Mouse (Mus musculus): ENCODE measurements around the gene Cyp8b1. TPM values are rescaled to one million over a fixed set of nuclear protein-coding genes. Genes with fewer than 3 reads are reported as not detected.

The Cyp8b1 gene
- polyA plus RNA-seq, 1 experiment from 2014 or later: not detected

- no peak overlapping the region for H3K4me3 ChIP-seq
- 79% methylated on average over 5 of the region's 5 CpGs for WGBS
- no peak overlapping the region for H3K4me2 ChIP-seq
- no peaks in the 10 kb centered on the region for H3K27me3 ChIP-seq
- H3K9me3 ChIP-seq (replicated peaks): no peaks in the 10 kb centered on the region
- H3K36me3 ChIP-seq (ENCODE audit: poor library complexity, severe bottlenecking): no peaks in the 10 kb centered on the region
- H3K9ac ChIP-seq: no peak overlapping the region
- no peak overlapping the region for H3K27ac ChIP-seq
- no peaks in the 10 kb centered on the region for H3K4me1 ChIP-seq
- no peak for ATAC-seq
Measured at GRCm38 (mm10) chr9:121900282-121900855, 15.7 kb downstream of the Cyp8b1 start.

GRCm38 (mm10) chr9:121899306-121899705, 16.8 kb downstream of the Cyp8b1 start:
- H3K9me3 ChIP-seq (replicated peaks): no peaks in the 10 kb centered on the region
- no peaks in the 10 kb centered on the region for H3K4me1 ChIP-seq
- ATAC-seq: no peak
- WGBS: 75% methylated on average over 6 of the region's 6 CpGs
- no peaks in the 10 kb centered on the region for H3K36me3 ChIP-seq (ENCODE audit: poor library complexity, severe bottlenecking)
- H3K27ac ChIP-seq: no peak overlapping the region
- no peak overlapping the region for H3K4me2 ChIP-seq
- H3K9ac ChIP-seq: no peak overlapping the region
- no peak overlapping the region for H3K4me3 ChIP-seq
- H3K27me3 ChIP-seq: no peaks in the 10 kb centered on the region

DNA sequence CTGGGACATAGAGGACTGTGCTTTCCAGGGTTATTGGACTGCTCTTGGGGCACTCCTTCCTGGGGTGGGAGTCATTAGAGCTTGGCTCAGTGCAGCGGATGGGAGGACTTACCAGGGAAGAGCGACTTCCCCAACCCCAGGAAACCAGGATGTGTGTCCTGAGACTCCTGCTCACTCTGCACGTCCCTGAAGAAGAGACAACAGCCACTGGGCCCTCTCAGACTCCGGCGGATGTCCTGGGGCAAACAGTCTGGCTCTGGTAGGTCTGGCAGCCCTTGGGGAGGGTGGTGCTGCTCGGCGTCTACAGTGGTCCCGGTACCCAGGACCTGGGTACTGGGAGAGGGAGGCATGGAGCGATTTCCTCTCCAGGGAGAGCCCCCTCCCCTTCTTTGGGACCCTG, 17.9 kb downstream of the Cyp8b1 start, which contains the start of gene Ackr2:
TSS of gene Ackr2 (plus strand) at position 111 of the 400 bp plus-strand sequence.
- Histone ChIP-seq H3K36me3 (ENCODE audit: poor library complexity, severe bottlenecking) (no peaks in the 10 kb centered on the region), H3K27me3 (no peaks in the 10 kb centered on the region), H3K9me3 (replicated peaks) (no peaks in the 10 kb centered on the region), H3K4me1 (no peaks in the 10 kb centered on the region), H3K4me3 (no peak within 1 kb of the TSS), H3K4me2 (no peak within 1 kb of the TSS), H3K9ac (no peak within 1 kb of the TSS), H3K27ac (no peak within 1 kb of the TSS)
- ATAC-seq: no peak
- 70% methylated on average over 6 of the region's 9 CpGs for WGBS

GRCm38 (mm10) chr9:121896820-121897219, 19.3 kb downstream of the Cyp8b1 start:
- ATAC-seq: no peak
- H3K27ac ChIP-seq: no peak overlapping the region

DNA sequence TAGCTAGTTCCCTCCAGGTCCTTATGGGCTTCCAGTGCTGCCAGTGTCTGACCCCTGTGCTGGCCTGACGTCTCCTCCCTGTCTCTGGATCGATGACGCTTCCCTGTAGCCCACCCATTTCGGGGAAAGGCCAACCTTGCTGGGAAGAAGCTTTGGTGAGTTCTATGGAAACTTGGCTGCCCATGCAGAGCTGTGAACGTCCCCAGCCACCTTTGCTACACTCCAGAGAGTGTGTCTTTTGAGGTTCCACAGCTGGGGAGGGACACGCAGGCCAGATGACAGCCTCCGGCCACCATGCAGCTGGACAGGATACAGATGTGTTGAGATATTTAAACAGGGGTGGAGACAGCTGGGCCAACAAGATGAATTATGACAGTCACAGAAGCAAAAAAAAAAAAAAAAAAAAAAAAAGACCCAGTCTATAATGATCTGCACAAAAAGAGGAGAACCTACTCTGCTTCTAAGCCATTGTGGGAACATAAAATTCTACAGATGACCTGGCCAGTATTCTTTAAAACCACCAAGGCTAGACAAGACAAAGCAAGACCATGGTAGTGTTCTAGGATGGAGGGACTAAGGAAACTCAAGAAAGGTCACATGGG, 20.6 kb downstream of the Cyp8b1 start:
- 84% methylated on average over 7 of the region's 7 CpGs for WGBS
- Histone ChIP-seq H3K27me3 (no peaks in the 10 kb centered on the region), H3K36me3 (ENCODE audit: poor library complexity, severe bottlenecking) (no peaks in the 10 kb centered on the region), H3K4me2 (no peak overlapping the region), H3K4me3 (no peak overlapping the region), H3K9me3 (replicated peaks) (no peaks in the 10 kb centered on the region), H3K27ac (no peak overlapping the region), H3K9ac (no peak overlapping the region), H3K4me1 (peaks cover 2% of the 10 kb centered on the region; the same call in 1 of the 2 replicates)
- no peak for ATAC-seq

More at GRCm38 (mm10) chr9:121896820-121897219, 19.3 kb downstream of the Cyp8b1 start:
- Histone ChIP-seq H3K9me3 (replicated peaks) (no peaks in the 10 kb centered on the region), H3K4me2 (no peak overlapping the region), H3K4me3 (no peak overlapping the region), H3K9ac (no peak overlapping the region), H3K4me1 (no peaks in the 10 kb centered on the region), H3K36me3 (ENCODE audit: poor library complexity, severe bottlenecking) (no peaks in the 10 kb centered on the region), H3K27me3 (no peaks in the 10 kb centered on the region)
- WGBS: 92% methylated on average over 4 of the region's 4 CpGs

GRCm38 (mm10) chr9:121894447-121894846, 21.7 kb downstream of the Cyp8b1 start:
- peaks cover 4% of the 10 kb centered on the region; the same call in 1 of the 2 replicates for H3K4me1 ChIP-seq
- no peak for ATAC-seq
- no peaks in the 10 kb centered on the region for H3K9me3 ChIP-seq (replicated peaks)
- H3K4me2 ChIP-seq: no peak overlapping the region
- WGBS: 79% methylated on average over 7 of the region's 7 CpGs
- no peak overlapping the region for H3K4me3 ChIP-seq
- H3K9ac ChIP-seq: no peak overlapping the region
- H3K36me3 ChIP-seq (ENCODE audit: poor library complexity, severe bottlenecking): no peaks in the 10 kb centered on the region
- H3K27me3 ChIP-seq: no peaks in the 10 kb centered on the region
- no peak overlapping the region for H3K27ac ChIP-seq

DNA sequence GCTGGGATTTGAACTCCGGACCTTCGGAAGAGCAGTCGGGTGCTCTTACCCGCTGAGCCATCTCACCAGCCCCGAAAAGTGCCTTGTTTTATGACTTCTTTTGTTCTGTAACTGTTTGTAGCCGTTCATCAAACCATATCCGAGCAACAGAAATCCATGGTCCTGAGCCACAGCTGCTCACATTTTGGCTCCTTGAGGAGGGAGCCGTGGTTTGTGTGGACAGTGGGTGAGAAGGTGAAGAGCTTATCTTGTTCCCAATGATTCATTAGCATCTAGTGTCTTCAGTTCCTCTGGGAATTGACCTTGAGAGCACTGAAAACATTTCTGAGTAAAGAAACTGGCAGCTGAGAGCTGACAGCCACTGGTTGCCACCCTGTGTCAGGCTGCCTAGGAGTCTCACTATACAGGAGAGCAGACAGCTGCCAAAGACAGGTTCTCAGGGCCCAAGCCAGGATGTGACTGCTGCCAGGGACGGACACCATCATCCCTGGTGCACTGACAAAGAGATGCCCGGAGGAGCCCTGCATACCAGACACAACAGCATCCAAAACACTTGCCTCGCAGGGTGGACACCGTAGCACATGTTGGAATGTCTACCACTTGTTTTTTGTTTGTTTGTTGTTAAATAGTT, 23.9 kb downstream of the Cyp8b1 start:
- Histone ChIP-seq H3K4me3 (no peak overlapping the region), H3K9me3 (replicated peaks) (no peaks in the 10 kb centered on the region; the same call in 1 of the 2 replicates), H3K4me2 (no peak overlapping the region), H3K27ac (no peak overlapping the region), H3K4me1 (peaks cover 4% of the 10 kb centered on the region; the same call in 1 of the 2 replicates), H3K9ac (no peak overlapping the region), H3K27me3 (no peaks in the 10 kb centered on the region), H3K36me3 (ENCODE audit: poor library complexity, severe bottlenecking) (no peaks in the 10 kb centered on the region)
- WGBS: 90% methylated on average over 12 of the region's 12 CpGs
- no peak for ATAC-seq

DNA sequence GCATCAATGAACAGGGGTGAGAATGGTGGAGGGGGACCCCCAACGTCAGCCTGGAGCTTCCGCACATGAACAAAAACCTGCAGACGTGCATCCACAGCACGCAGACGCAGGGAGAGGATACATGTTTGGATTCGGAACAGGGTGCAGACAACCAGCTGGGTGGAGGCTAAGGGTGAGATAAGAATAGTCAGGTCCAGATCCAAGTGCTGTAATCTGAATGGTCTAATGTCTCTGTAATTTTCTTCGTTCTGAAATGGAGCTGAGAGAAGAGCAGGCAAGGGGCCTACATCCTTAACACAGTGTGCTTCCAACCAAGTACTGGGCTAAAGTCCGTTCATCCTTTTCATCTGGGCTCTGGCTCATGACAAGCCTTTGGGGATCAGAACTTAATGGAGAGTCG, 24.8 kb downstream of the Cyp8b1 start:
- Histone ChIP-seq H3K4me2 (no peak overlapping the region), H3K9me3 (replicated peaks) (no peaks in the 10 kb centered on the region; the same call in 1 of the 2 replicates), H3K4me3 (no peak overlapping the region), H3K36me3 (ENCODE audit: poor library complexity, severe bottlenecking) (no peaks in the 10 kb centered on the region), H3K9ac (no peak overlapping the region), H3K4me1 (peaks cover 4% of the 10 kb centered on the region; the same call in 1 of the 2 replicates), H3K27ac (no peak overlapping the region), H3K27me3 (no peaks in the 10 kb centered on the region)
- no peak for ATAC-seq
- WGBS: 88% methylated on average over 9 of the region's 9 CpGs

DNA sequence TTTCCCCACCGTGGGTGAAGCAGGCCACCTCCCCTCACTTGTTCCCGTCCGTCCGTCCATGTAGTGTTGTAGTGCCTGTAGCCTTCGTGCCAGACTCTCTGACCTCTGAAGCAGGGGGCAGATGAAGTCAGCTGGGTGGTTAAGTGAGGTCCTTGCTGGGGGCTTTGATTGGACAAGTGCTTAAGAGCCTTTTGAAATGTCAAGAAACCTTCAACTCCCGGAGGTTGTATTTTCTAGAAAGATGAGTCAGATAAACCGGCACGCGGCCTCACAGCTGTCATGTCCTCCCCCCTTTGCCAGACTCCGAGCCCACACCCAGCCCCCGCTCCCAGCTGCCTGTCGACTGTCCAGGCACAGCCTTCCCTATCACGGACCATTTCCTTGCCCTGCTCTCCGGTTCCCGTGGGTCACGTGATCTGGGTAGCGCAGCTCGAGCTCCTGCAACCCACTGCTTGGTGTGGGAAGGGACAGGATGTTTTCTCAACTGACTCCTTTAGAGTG, 25.6 kb downstream of the Cyp8b1 start:
- no peak overlapping the region for H3K4me2 ChIP-seq
- H3K36me3 ChIP-seq (ENCODE audit: poor library complexity, severe bottlenecking): no peaks in the 10 kb centered on the region
- H3K4me1 ChIP-seq: peaks cover 4% of the 10 kb centered on the region; the same call in 1 of the 2 replicates
- ATAC-seq: no peak
- no peak overlapping the region for H3K4me3 ChIP-seq
- no peaks in the 10 kb centered on the region for H3K27me3 ChIP-seq
- WGBS: 61% methylated on average over 18 of the region's 18 CpGs
- H3K27ac ChIP-seq: no peak overlapping the region
- H3K9me3 ChIP-seq (replicated peaks): no peaks in the 10 kb centered on the region; the same call in 1 of the 2 replicates
- H3K9ac ChIP-seq: no peak overlapping the region

- Histone ChIP-seq H3K4me2 (no peak overlapping the region), H3K4me1 (peaks cover 4% of the 10 kb centered on the region; the same call in 1 of the 2 replicates), H3K9ac (no peak overlapping the region), H3K27me3 (no peaks in the 10 kb centered on the region), H3K27ac (no peak overlapping the region), H3K9me3 (replicated peaks) (no peaks in the 10 kb centered on the region; the same call in 1 of the 2 replicates), H3K4me3 (no peak overlapping the region), H3K36me3 (ENCODE audit: poor library complexity, severe bottlenecking) (no peaks in the 10 kb centered on the region)
- ATAC-seq: no peak
- 82% methylated on average over 4 of the region's 4 CpGs for WGBS
Measured at GRCm38 (mm10) chr9:121889927-121890440, 26.1 kb downstream of the Cyp8b1 start.

GRCm38 (mm10) chr9:121882015-121882457, 34.1 kb downstream of the Cyp8b1 start:
- Histone ChIP-seq H3K27me3 (no peaks in the 10 kb centered on the region), H3K4me1 (no peaks in the 10 kb centered on the region), H3K36me3 (ENCODE audit: poor library complexity, severe bottlenecking) (no peaks in the 10 kb centered on the region), H3K4me2 (no peak overlapping the region), H3K4me3 (no peak overlapping the region), H3K9ac (no peak overlapping the region), H3K9me3 (replicated peaks) (no peaks in the 10 kb centered on the region), H3K27ac (no peak overlapping the region)
- ATAC-seq: no peak
- 82% methylated on average over 7 of the region's 7 CpGs for WGBS

DNA sequence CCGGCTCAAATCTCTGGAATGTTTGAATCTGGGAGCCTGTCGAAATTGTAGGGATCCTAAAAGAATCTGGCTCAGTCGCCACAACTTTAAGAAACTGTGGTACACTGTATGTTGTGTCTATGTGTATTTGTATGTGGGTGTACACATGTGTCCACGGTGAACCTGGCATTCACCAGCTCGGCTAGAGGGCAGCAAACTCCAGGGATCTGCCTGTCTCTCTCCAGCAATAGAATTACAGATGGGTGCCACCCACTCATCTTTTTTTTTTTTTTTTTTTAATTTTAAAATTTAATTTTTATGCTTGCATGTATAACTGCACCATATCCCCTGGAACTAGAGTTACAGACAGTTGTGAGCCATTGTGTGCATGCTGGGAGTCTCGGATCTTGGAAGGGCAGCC, 34.8 kb downstream of the Cyp8b1 start:
- Histone ChIP-seq H3K27me3 (no peaks in the 10 kb centered on the region), H3K36me3 (ENCODE audit: poor library complexity, severe bottlenecking) (no peaks in the 10 kb centered on the region), H3K4me2 (no peak overlapping the region), H3K9me3 (replicated peaks) (no peaks in the 10 kb centered on the region), H3K4me3 (no peak overlapping the region), H3K4me1 (no peaks in the 10 kb centered on the region), H3K9ac (no peak overlapping the region), H3K27ac (no peak overlapping the region)
- WGBS: 85% methylated on average over 6 of the region's 6 CpGs
- no peak for ATAC-seq
